Mouse (Mus musculus) MEL (cell line): ENCODE results near the gene Cep112. TPM values are rescaled to one million over a fixed set of nuclear protein-coding genes. Genes with fewer than 3 reads are reported as not detected.

Experiments
- DNase-seq: peaks from one replicate; pipeline ENCODE4 v3.0.0; 2011; ENCODE audit warnings: low read depth, low spot score
- H3K27ac ChIP-seq: 2 replicates; pipeline ENCODE4 v1.5.1; 2012; ENCODE audit warnings: low read depth, mild to moderate bottlenecking, control low read depth, low read length, moderate library complexity; ENCODE audit not compliant: control insufficient read depth
- H3K27me3 ChIP-seq, 2 experiments: fragments of 150-350 bp in 1 of 2; sonication (generic) in 1 of 2; 2 replicates each; pipeline ENCODE4 v1.6.1; 2012; ENCODE audit warnings: low read length in 2 of 2, mild to moderate bottlenecking in 2 of 2, improper control_type of control experiment in 1 of 2, moderate library complexity in 1 of 2; ENCODE audit not compliant: insufficient read depth in 2 of 2, control insufficient read depth in 1 of 2
- H3K36me3 ChIP-seq, 2 experiments: 2 replicates each; pipeline ENCODE4 v1.6.1; 2012 to 2014; ENCODE audit warnings: low read length in 2 of 2, improper control_type of control experiment in 1 of 2, inconsistent platforms in 1 of 2, mild to moderate bottlenecking in 1 of 2; ENCODE audit not compliant: insufficient read depth in 2 of 2, control insufficient read depth in 1 of 2
- H3K4me1 ChIP-seq, 2 experiments: fragments of 150-350 bp in 1 of 2; sonication (generic) in 1 of 2; 2 replicates each; pipeline ENCODE4 v1.6.1; 2012; ENCODE audit warnings: low read length in 2 of 2, improper control_type of control experiment in 1 of 2, mild to moderate bottlenecking in 1 of 2; ENCODE audit not compliant: insufficient read depth in 2 of 2, control insufficient read depth in 1 of 2
- H3K4me3 ChIP-seq, 2 experiments: fragments of 150-350 bp in 1 of 2; sonication (generic) in 1 of 2; 2 replicates each; pipeline ENCODE4 v1.5.1; 2012; ENCODE audit warnings: low read depth in 2 of 2, low read length in 2 of 2, mild to moderate bottlenecking in 2 of 2, moderate library complexity in 2 of 2, control low read depth in 1 of 2, improper control_type of control experiment in 1 of 2; ENCODE audit not compliant: control insufficient read depth in 1 of 2, insufficient read depth in 1 of 2
- H3K79me2 ChIP-seq: 2 replicates; pipeline ENCODE4 v1.6.1; 2012; ENCODE audit warnings: mild to moderate bottlenecking, low read length, moderate library complexity; ENCODE audit not compliant: control insufficient read depth, poor library complexity, insufficient read depth
- H3K9ac ChIP-seq: 2 replicates; pipeline ENCODE4 v1.6.1; 2012; ENCODE audit warnings: low read depth, mild to moderate bottlenecking, control low read depth, low read length, moderate library complexity; ENCODE audit not compliant: control insufficient read depth, poor library complexity, severe bottlenecking
- H3K9me3 ChIP-seq: fragments of 150-350 bp; sonication (generic); replicated peaks from 2 replicates; pipeline ENCODE4 v1.6.1; 2012; ENCODE audit warnings: mild to moderate bottlenecking, low read length, improper control_type of control experiment, moderate library complexity; ENCODE audit not compliant: insufficient read depth
- CHD2 ChIP-seq: IDR thresholded peaks from 2 replicates; pipeline ENCODE4 v1.6.1; 2011; ENCODE audit warnings: low read length, improper control_type of control experiment
- CTCF ChIP-seq, 3 experiments: IDR thresholded peaks in 2 of 3; conservative IDR thresholded peaks in 1 of 3; 2 replicates each; pipeline ENCODE4 v1.5.1; 2011 to 2012; ENCODE audit warnings: low read length in 3 of 3, low read depth in 2 of 3, mild to moderate bottlenecking in 2 of 3, improper control_type of control experiment in 1 of 3, inconsistent platforms in 1 of 3, mixed read lengths in 1 of 3, moderate library complexity in 1 of 3; ENCODE audit not compliant: control insufficient read depth in 1 of 3, insufficient read depth in 1 of 3, poor library complexity in 1 of 3, severe bottlenecking in 1 of 3
- ELF1 ChIP-seq: IDR thresholded peaks from 2 replicates; pipeline ENCODE4 v1.6.1; 2014; ENCODE audit warnings: low read depth, mild to moderate bottlenecking, inconsistent platforms, low read length, improper control_type of control experiment, moderate library complexity
- ETS1 ChIP-seq: IDR thresholded peaks from 2 replicates; pipeline ENCODE4 v1.6.1; 2012; ENCODE audit warnings: low read depth, mild to moderate bottlenecking, inconsistent platforms, low read length, improper control_type of control experiment, moderate library complexity
- GATA1 ChIP-seq: IDR thresholded peaks from 2 replicates; pipeline ENCODE4 v1.6.1; 2011; ENCODE audit warnings: low read depth, low read length, improper control_type of control experiment
- KAT2A ChIP-seq: conservative IDR thresholded peaks from 2 replicates; pipeline ENCODE4 v1.6.1; 2012; ENCODE audit warnings: low read depth, low read length, improper control_type of control experiment, inconsistent platforms
- MAZ ChIP-seq: IDR thresholded peaks from 2 replicates; pipeline ENCODE4 v1.6.1; 2012; ENCODE audit warnings: low read depth, mild to moderate bottlenecking, inconsistent platforms, low read length, improper control_type of control experiment
- MEF2A ChIP-seq: IDR thresholded peaks from 2 replicates; pipeline ENCODE4 v1.6.1; 2014; ENCODE audit warnings: low read depth, mild to moderate bottlenecking, inconsistent platforms, low read length, improper control_type of control experiment; ENCODE audit not compliant: poor library complexity, insufficient replicate concordance, severe bottlenecking; ENCODE audit errors: extremely low read depth
- MXI1 ChIP-seq: IDR thresholded peaks from 2 replicates; pipeline ENCODE4 v1.6.1; 2011; ENCODE audit warnings: mild to moderate bottlenecking, low read depth, low read length, improper control_type of control experiment
- MYC ChIP-seq: IDR thresholded peaks from 2 replicates; pipeline ENCODE4 v1.6.1; 2011; ENCODE audit warnings: low read depth, mild to moderate bottlenecking, low read length, improper control_type of control experiment, moderate library complexity
- NELFE ChIP-seq: IDR thresholded peaks from 2 replicates; pipeline ENCODE4 v1.6.1; 2011; ENCODE audit warnings: low read depth, low read length, improper control_type of control experiment
- POLR2AphosphoS2 ChIP-seq: IDR thresholded peaks from 2 replicates; pipeline ENCODE4 v1.6.1; 2011; ENCODE audit warnings: low read length, improper control_type of control experiment
- POLR2AphosphoS5 ChIP-seq: IDR thresholded peaks from 2 replicates; pipeline ENCODE4 v1.6.1; 2012; ENCODE audit warnings: low read depth, borderline replicate concordance, mild to moderate bottlenecking, inconsistent platforms, low read length, moderate library complexity, mixed read lengths
- RAD21 ChIP-seq: IDR thresholded peaks from 2 replicates; pipeline ENCODE4 v1.6.1; 2011; ENCODE audit warnings: mild to moderate bottlenecking, low read depth, low read length, improper control_type of control experiment
- SIN3A ChIP-seq: IDR thresholded peaks from 2 replicates; pipeline ENCODE4 v1.6.1; 2012; ENCODE audit warnings: low read length, improper control_type of control experiment, inconsistent platforms
- TBP ChIP-seq: IDR thresholded peaks from 2 replicates; pipeline ENCODE4 v1.8.0; 2011; ENCODE audit warnings: low read depth, low read length, improper control_type of control experiment
- UBTF ChIP-seq: IDR thresholded peaks from 2 replicates; pipeline ENCODE4 v1.6.1; 2012; ENCODE audit warnings: low read depth, mild to moderate bottlenecking, inconsistent platforms, low read length, improper control_type of control experiment, moderate library complexity, borderline replicate concordance; ENCODE audit not compliant: insufficient read depth
- USF1 ChIP-seq: IDR thresholded peaks from 2 replicates; pipeline ENCODE4 v1.6.1; 2014; ENCODE audit warnings: low read depth, mild to moderate bottlenecking, inconsistent platforms, low read length, improper control_type of control experiment, moderate library complexity
- ZKSCAN1 ChIP-seq: IDR thresholded peaks from 2 replicates; pipeline ENCODE4 v1.6.1; 2012; ENCODE audit warnings: low read depth, mild to moderate bottlenecking, inconsistent platforms, low read length, improper control_type of control experiment, moderate library complexity
- polyA plus RNA-seq, 2 experiments: library from polyadenylated mRNA; stranded (reverse) in 1 of 2; unstranded in 1 of 2; fragments of >175 nt in 1 of 2; fragments of >200 nt in 1 of 2; gene quantifications; 2 replicates each; pipeline versions ENCODE4 v1.2.1 to v1.2.4; 2012; ENCODE audit warnings: low replicate concordance in 2 of 2, low read depth in 1 of 2; ENCODE audit not compliant: insufficient read length in 2 of 2, insufficient read depth in 1 of 2, missing spikeins in 1 of 2
- total RNA-seq: library from RNA; depleted of rRNA; stranded (reverse); fragments of 300-350 nt; gene quantifications from 2 replicates; pipeline ENCODE4 v1.2.3, GENCODE M21; 2012

Cep112 gene
- total and polyA plus RNA-seq, 3 experiments: 1.3 TPM; not detected in 2

DNA sequence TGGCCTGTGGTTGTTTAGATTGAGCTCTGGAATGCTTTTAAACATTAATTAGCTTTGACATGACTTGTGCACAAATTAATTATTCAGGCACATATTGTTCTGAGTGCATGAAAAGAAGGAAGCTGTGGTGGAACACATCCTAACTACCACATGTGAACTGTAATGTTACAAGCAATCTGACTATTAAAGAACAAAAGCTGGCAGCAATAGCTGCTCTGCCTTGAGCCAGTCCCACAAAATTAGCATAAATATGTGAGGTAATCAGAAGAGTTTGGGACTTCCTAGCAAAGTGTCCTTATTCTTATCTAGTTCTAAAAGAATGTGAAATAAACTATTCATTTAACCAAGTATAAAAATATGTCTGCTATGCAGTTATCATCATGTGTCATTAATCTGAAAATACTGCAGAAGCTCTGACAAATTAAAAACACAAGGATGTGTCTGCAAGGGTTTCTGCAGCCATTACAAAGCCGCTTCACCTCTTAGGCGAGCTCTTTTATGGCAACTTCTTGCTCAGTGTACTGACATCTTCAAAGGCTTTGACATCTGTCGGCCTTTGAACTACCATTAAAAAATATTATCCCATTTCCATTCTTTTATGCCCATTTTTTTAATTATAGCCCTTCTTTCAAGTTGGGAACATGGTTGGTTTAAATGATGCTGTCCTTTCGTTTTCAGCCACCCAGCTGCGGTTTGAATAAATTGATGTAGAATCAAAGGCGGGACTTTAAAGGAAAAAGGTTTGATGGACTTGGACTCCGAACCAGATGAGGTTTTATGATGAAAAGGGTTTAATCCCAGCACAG, 195.8 kb downstream of the Cep112 start:
- DNase-seq: no peak
- Histone ChIP-seq H3K4me3 (no peak overlapping the region), H3K36me3 (no peaks in the 10 kb centered on the region), H3K9me3 (no peaks in the 10 kb centered on the region), H3K27ac (no peak overlapping the region), H3K79me2 (no peaks in the 10 kb centered on the region), H3K4me1 (no peaks in the 10 kb centered on the region), H3K9ac (no peak overlapping the region), H3K27me3 (no peaks in the 10 kb centered on the region)
- TF ChIP-seq CHD2: no peak
- no peak for TF ChIP-seq CTCF (IDR thresholded peaks at IDR 0.05 in 2 of 3, conservative IDR thresholded peaks at IDR 0.05 in 1 of 3; ENCODE audit: control insufficient read depth in 1 of 3, insufficient read depth in 1 of 3, low read depth in 2 of 3, low read length in 3 of 3, poor library complexity in 1 of 3, severe bottlenecking in 1 of 3)
- TF ChIP-seq UBTF: no peak
- no peak for TF ChIP-seq MXI1

DNA sequence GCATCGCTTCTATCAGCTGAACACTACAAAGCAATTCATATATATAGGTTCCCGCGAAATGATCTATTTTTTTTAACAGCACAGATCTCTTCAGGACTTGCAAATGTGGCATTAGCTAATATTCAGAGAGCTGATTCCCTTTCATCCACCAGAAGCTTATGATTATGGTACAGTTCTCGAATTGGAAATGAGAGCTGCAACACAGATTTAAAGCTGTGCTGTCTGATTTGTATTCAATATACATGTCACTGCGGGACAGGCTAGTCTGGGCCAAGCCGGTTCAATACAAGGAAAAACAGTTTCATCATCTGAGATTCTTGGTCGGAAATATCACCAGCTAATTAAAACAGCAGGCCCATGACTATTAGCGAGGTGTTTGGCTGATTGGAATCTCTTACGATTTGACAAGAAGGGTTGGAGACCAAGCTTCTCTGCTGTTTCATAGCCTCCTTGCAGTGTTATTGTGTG, 196.5 kb downstream of the Cep112 start:
- H3K4me1 ChIP-seq: no peaks in the 10 kb centered on the region
- no peaks in the 10 kb centered on the region for H3K36me3 ChIP-seq
- TF ChIP-seq TBP (no peak), RAD21 (no peak), POLR2AphosphoS5 (no peak), NELFE (no peak), GATA1 (no peak), ELF1 (no peak), MYC (no peak), POLR2AphosphoS2 (no peak), ZKSCAN1 (no peak), MAZ (no peak), CHD2 (no peak), SIN3A (no peak), USF1 (no peak), KAT2A (no peak), ETS1 (no peak), CTCF (IDR thresholded peaks at IDR 0.05 in 2 of 3, conservative IDR thresholded peaks at IDR 0.05 in 1 of 3; ENCODE audit: control insufficient read depth in 1 of 3, insufficient read depth in 1 of 3, low read depth in 2 of 3, low read length in 3 of 3, poor library complexity in 1 of 3, severe bottlenecking in 1 of 3) (no peak), MEF2A (no peak)
- H3K4me3 ChIP-seq: no peak overlapping the region
- H3K9me3 ChIP-seq: no peaks in the 10 kb centered on the region
- H3K79me2 ChIP-seq: no peaks in the 10 kb centered on the region
- no peak overlapping the region for H3K27ac ChIP-seq
- no peaks in the 10 kb centered on the region for H3K27me3 ChIP-seq
- no peak for DNase-seq
- no peak overlapping the region for H3K9ac ChIP-seq
